Mouse (Mus musculus) lung, postnatal 0 days (tissue): ENCODE results near the gene Rbpjl. TPM values are rescaled to one million over a fixed set of nuclear protein-coding genes. Genes with fewer than 3 reads are reported as not detected.
A peak's percentile ranks its signal among the peaks of the same experiment; 100 is the strongest.

Source experiments
- ATAC-seq: fragments of 200-750 bp; cut with Nextera tagmentation; 2 replicates; pipeline ENCODE4 v1.8.0; 2017; ENCODE audit warnings: moderate library complexity
- DNase-seq: peaks from one replicate; pipeline ENCODE4 v3.0.0-alpha.2; 2016; ENCODE audit warnings: low spot score
- H3K27ac ChIP-seq: fragments of 300-500 bp; sonication (generic); 2 replicates; pipeline ENCODE4 v1.5.1; 2014; ENCODE audit warnings: antibody characterized with exemption, mild to moderate bottlenecking, low read length, mixed read lengths
- H3K27me3 ChIP-seq: fragments of 300-500 bp; sonication (generic); replicated peaks from 2 replicates; pipeline ENCODE4 v1.6.1; 2014; ENCODE audit warnings: low read length, mixed read lengths; ENCODE audit not compliant: insufficient read depth
- H3K36me3 ChIP-seq: fragments of 300-500 bp; sonication (generic); 2 replicates; pipeline ENCODE4 v1.6.1; 2014; ENCODE audit warnings: low read length, mixed read lengths; ENCODE audit not compliant: insufficient read depth
- H3K4me1 ChIP-seq: fragments of 300-500 bp; sonication (generic); 2 replicates; pipeline ENCODE4 v1.6.1; 2014; ENCODE audit warnings: antibody characterized with exemption, low read depth, low read length, mixed read lengths; ENCODE audit not compliant: insufficient read depth
- H3K4me2 ChIP-seq: fragments of 300-500 bp; sonication (generic); replicated peaks from 2 replicates; pipeline ENCODE4 v1.6.1; 2014; ENCODE audit warnings: low read depth, mild to moderate bottlenecking, low read length, moderate library complexity, mixed read lengths
- H3K4me3 ChIP-seq: fragments of 300-500 bp; sonication (generic); 2 replicates; pipeline ENCODE4 v1.5.1; 2014; ENCODE audit warnings: low read depth, low read length
- H3K9ac ChIP-seq: fragments of 300-500 bp; sonication (generic); replicated peaks from 2 replicates; pipeline ENCODE4 v1.6.1; 2014; ENCODE audit warnings: low read depth, mild to moderate bottlenecking
- H3K9me3 ChIP-seq: fragments of 300-500 bp; sonication (generic); 2 replicates; pipeline ENCODE4 v1.6.1; 2016; ENCODE audit warnings: low read length, mixed read lengths
- CTCF ChIP-seq: IDR thresholded peaks from 2 replicates; pipeline ENCODE4 v1.5.1; 2016; ENCODE audit warnings: antibody characterized with exemption, mild to moderate bottlenecking
- EP300 ChIP-seq: IDR thresholded peaks from 2 replicates; pipeline ENCODE4 v1.6.1; 2016; ENCODE audit warnings: antibody characterized with exemption, mild to moderate bottlenecking, control low read depth
- WGBS: fragments of 180-500 bp; shearing (Covaris S2); extraction: QIAGEN DNeasy Blood & Tissue Kit; methylation state at CpG from one replicate; pipeline ENCODE4 v1.1.7; 2014; 5-methylcytosine and 5-hydroxymethylcytosine counted together
- polyA plus RNA-seq: library from polyadenylated mRNA; unstranded; fragments of >200 nt; fragmentation: Nextera tagmentation; extraction: Ambion mirVana; gene quantifications from 2 replicates; pipeline ENCODE4 v1.2.1, GENCODE M21; 2015

The Rbpjl gene
- polyA plus RNA-seq, 1 experiment from 2014 or later: 29.7 TPM

- ATAC-seq: peak; percentile 67
- Histone ChIP-seq H3K36me3 (no peaks in the 10 kb centered on the region), H3K4me2 (peak overlapping the region; percentile 25; the same call in 1 of the 2 replicates), H3K27me3 (no peaks in the 10 kb centered on the region), H3K9ac (no peak overlapping the region), H3K27ac (peak overlapping the region; percentile 90), H3K9me3 (no peaks in the 10 kb centered on the region), H3K4me1 (peaks cover 41% of the 10 kb centered on the region), H3K4me3 (no peak overlapping the region)
- peak; percentile 96 for DNase-seq
- TF ChIP-seq CTCF: no peak
- TF ChIP-seq EP300: peak; percentile 71
- whole genome bisulfite sequencing: 11% methylated on average over 10 of the region's 10 CpGs
These were observed 51.9 kb downstream of the Rbpjl start for GRCm38 (mm10) chr2:164454846-164455245.

DNA sequence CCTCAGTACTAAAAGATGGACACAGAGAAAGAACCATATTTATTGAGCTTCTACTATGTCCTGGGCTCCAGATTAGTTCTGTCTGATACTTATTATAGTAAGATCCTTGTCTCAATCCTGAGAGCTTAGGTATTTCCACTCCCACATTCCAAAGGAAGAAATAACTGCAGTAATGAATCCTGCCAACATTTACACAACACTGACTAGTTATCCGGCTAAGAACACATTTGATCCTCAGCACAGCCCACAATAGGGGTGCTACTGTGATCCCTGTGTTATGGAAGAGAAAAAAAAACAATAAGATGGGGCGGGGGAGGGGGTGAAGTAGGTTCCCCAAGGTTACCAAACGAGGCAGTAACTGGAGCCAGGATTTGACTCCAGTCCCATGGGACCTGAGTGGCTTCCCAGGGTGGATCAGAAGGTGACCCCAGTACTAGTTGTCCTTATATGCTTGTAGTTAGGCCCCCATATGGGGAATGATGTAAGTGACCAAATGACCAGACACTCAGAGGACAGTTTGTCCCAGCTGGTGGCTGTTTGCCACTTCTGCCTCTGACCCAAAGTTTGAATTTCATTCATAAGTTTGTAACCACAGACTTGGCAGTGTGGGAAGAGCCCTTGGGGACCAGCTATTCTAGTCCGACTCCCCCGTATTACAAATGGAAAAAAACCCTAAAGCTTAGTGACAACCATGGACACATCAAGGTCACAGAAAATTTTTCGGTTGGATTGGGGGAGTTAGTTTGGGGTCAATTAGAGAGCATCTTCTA is 52.7 kb downstream of the Rbpjl start:
- Histone ChIP-seq H3K4me2 (peak overlapping the region; percentile 25; the same call in 1 of the 2 replicates), H3K9me3 (no peaks in the 10 kb centered on the region), H3K4me3 (no peak overlapping the region), H3K4me1 (peaks cover 41% of the 10 kb centered on the region), H3K27me3 (no peaks in the 10 kb centered on the region), H3K9ac (no peak overlapping the region), H3K27ac (peak overlapping the region; percentile 90), H3K36me3 (no peaks in the 10 kb centered on the region)
- 35% methylated on average over 6 of the region's 6 CpGs for WGBS
- DNase-seq: peak; percentile 90
- ATAC-seq: peak; percentile 31
- no peak for TF ChIP-seq CTCF
- TF ChIP-seq EP300: peak; percentile 47

GRCm38 (mm10) chr2:164456413-164456812 is 53.5 kb downstream of the Rbpjl start:
- WGBS: 54% methylated on average over 1 of the region's 1 CpGs
- Histone ChIP-seq H3K36me3 (no peaks in the 10 kb centered on the region), H3K4me1 (peaks cover 41% of the 10 kb centered on the region), H3K9me3 (no peaks in the 10 kb centered on the region), H3K4me3 (no peak overlapping the region), H3K9ac (no peak overlapping the region), H3K4me2 (peak overlapping the region; percentile 47), H3K27ac (peak overlapping the region; percentile 90), H3K27me3 (no peaks in the 10 kb centered on the region)
- DNase-seq (no peak), ATAC-seq (no peak)
- TF ChIP-seq EP300: no peak
- no peak for TF ChIP-seq CTCF

- H3K4me1 ChIP-seq: peaks cover 41% of the 10 kb centered on the region
- no peak for TF ChIP-seq EP300
- TF ChIP-seq CTCF: peak; percentile 46
- 2% methylated on average over 7 of the region's 7 CpGs for WGBS
These were observed 53.9 kb downstream of the Rbpjl start, which contains the start of gene Sys1 for GRCm38 (mm10) chr2:164456864-164457300. Gene Sys1, plus strand, starts transcription at chr2:164456964.

DNA sequence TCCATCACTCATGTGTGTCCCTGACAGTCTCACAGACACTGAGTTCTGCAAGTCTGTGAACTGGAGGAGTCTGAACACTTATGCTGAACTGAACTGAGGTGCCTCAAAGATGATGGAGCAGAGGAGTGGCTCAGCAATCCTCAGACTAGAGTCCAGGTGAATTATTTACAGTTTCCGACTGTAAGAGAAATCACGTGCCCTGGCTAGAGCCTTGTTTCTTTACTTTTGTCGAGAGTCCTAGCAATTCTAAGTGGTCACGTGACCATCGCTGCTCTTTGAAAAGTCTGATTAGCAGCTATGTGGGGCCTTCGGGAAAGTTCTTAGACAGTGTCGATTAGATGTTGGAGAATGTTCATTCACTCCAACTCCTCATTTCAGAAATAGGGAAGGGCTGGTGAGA is 55.0 kb downstream of the Rbpjl start:
- DNase-seq: peak; percentile 96
- 30% methylated on average over 7 of the region's 7 CpGs for WGBS
- Histone ChIP-seq H3K4me3 (no peak overlapping the region), H3K27me3 (no peaks in the 10 kb centered on the region), H3K9me3 (no peaks in the 10 kb centered on the region), H3K4me1 (peaks cover 36% of the 10 kb centered on the region), H3K4me2 (no peak overlapping the region), H3K36me3 (no peaks in the 10 kb centered on the region), H3K27ac (peak overlapping the region; percentile 90), H3K9ac (no peak overlapping the region)
- TF ChIP-seq EP300 (peak; percentile 92), CTCF (no peak)
- ATAC-seq: peak; percentile 40

More at GRCm38 (mm10) chr2:164456864-164457300, 53.9 kb downstream of the Rbpjl start, which contains the start of gene Sys1:
- Histone ChIP-seq H3K9me3 (no peaks in the 10 kb centered on the region), H3K36me3 (no peaks in the 10 kb centered on the region), H3K4me3 (no peak within 1 kb of the TSS), H3K27me3 (no peaks in the 10 kb centered on the region), H3K27ac (peak within 1 kb of the TSS; percentile 90), H3K4me2 (peak within 1 kb of the TSS; percentile 47), H3K9ac (no peak within 1 kb of the TSS)
- ATAC-seq (no peak), DNase-seq (peak; percentile 60)

DNA sequence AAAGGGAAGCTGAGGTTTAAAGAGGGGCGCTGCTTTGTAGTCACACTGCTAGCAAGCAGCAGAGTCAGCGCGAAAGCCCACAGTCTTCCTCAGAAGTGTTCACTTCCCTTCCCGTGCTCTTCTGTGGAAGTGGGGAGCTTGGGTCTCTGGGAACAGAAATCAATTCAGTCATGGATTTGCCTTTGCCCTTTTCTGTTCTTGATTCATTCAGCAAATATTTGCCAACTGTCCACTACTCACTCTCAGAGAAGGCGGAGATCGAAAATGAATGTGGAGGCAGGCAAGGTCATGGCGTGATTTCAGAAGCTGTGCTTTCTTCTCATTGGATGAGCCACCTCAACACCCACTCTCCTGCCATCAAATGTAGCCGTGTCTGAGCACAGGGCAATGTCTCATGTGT is 55.6 kb downstream of the Rbpjl start:
- Histone ChIP-seq H3K27ac (peak overlapping the region; percentile 43), H3K27me3 (no peaks in the 10 kb centered on the region), H3K36me3 (0 out of 2 replicates have a peak, but pooled peaks cover 4% of the 10 kb centered on the region), H3K9ac (no peak overlapping the region), H3K4me2 (no peak overlapping the region), H3K4me1 (peaks cover 32% of the 10 kb centered on the region), H3K4me3 (no peak overlapping the region), H3K9me3 (no peaks in the 10 kb centered on the region)
- ATAC-seq: no peak
- 44% methylated on average over 8 of the region's 8 CpGs for WGBS
- no peak for TF ChIP-seq CTCF
- no peak for TF ChIP-seq EP300
- peak; percentile 51 for DNase-seq
